Mouse (Mus musculus): Measurements from ENCODE around the gene Cpped1.

Gene Cpped1

DNA sequence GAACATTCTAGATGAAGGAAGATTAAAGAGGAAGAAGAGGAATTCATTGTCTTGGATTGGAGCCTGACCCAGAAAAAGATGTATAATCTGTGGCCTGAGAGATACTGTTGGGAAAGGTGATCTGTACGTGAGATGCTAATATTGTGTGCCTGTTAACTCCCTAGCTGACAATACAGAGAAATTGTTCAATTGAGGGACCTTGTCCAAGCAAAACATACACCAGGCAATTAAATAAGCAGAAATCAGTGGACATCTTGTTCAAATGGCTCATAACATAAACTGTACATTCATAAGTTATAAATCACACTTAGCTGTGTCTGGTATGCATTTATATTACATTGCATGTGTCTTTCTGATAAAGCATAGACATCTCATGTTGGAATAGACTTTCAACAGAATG lies 134.9 kb downstream of the Cpped1 start:
- DNase-seq (ENCODE audit: low spot score in 2 of 2): no peak

GRCm38 (mm10) chr16:11772318-11772717 lies 136.9 kb downstream of the Cpped1 start:
- no peak for DNase-seq (ENCODE audit: low spot score in 2 of 2)

- no peak for DNase-seq (ENCODE audit: low spot score in 2 of 2)
Measured at GRCm38 (mm10) chr16:11757951-11758350, 151.3 kb downstream of the Cpped1 start.

DNA sequence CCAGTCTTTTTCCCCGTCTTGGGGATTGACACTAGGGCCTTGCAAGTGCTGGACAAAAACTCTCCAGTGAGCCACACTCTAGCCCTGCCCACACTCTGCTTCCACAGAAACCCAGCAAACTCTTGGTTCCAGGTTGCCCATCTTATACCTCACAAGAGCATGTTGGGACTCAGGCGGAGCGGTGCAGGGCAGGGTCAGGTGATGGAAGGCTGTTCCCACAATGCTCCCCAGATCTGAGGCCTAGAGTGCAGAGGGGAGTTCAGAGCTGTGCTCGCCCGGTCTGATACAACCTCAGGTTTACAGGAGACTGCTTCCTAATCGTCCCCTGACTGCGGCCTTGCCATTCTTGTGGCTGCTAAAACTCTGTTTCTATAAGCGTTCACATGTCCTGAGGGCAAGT lies 151.8 kb downstream of the Cpped1 start:
- DNase-seq (ENCODE audit: low spot score in 2 of 2): no peak

- no peak for DNase-seq (ENCODE audit: low spot score in 2 of 2)
Measured at GRCm38 (mm10) chr16:11756598-11757245, 152.5 kb downstream of the Cpped1 start.

DNA sequence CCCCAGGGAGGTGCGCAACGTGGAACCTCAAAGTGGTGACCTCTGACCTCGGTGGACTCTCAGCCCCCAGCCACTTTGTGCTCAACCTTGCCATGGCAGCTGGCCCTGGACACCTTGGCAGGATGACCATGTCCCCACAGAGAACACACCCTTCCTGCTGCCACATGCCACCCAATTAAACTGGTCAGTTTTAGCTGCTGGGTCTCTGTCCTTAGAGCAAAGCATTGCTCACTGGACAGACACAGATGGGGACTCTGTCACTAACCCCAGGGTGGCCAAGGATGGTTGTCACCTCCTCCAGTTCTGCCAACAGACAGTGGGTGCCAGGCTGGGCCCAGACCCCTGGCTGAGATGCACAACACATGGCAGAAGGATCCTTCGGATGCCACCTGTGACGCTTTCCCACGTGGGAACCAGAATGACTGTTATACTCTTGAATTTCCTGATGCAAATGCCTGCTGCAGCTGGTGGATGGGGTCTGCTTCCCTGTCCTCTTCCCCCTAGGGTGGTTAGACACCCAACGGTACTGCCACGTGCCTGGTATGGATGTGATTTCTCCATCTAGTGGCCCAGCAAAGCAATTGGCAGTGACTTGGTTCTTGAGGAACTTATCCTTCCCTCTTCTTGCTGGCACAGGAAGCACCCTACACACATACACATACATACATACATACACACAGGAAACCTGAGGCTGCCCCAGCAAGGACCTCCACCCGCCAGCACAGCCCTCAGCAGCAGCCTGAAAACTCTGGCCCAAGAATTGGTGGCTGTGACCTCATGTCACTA lies 153.8 kb downstream of the Cpped1 start:
- DNase-seq (ENCODE audit: low spot score in 2 of 2): no peak

GRCm38 (mm10) chr16:11754136-11754535 lies 155.1 kb downstream of the Cpped1 start:
- no peak for DNase-seq (ENCODE audit: low spot score in 2 of 2)
